Mouse (Mus musculus) MEL (cell line): ENCODE results near the gene Olfr1226.
"Not testable (repeated sequence)": the region's sequence is repeated elsewhere in the genome, so short reads cannot be mapped to it uniquely, and the experiment has no call there.

ENCODE experiments used
- CTCF ChIP-seq, 3 experiments: IDR thresholded peaks in 2 of 3; conservative IDR thresholded peaks in 1 of 3; 2 replicates each; pipeline ENCODE4 v1.5.1; 2011 to 2012; ENCODE audit warnings: low read length in 3 of 3, low read depth in 2 of 3, mild to moderate bottlenecking in 2 of 3, improper control_type of control experiment in 1 of 3, inconsistent platforms in 1 of 3, mixed read lengths in 1 of 3, moderate library complexity in 1 of 3; ENCODE audit not compliant: control insufficient read depth in 1 of 3, insufficient read depth in 1 of 3, poor library complexity in 1 of 3, severe bottlenecking in 1 of 3
- EP300 ChIP-seq, 2 experiments: IDR thresholded peaks; 2 replicates each; pipeline ENCODE4 v1.6.1; 2011; ENCODE audit warnings: improper control_type of control experiment in 2 of 2, low read length in 2 of 2, low read depth in 1 of 2, mild to moderate bottlenecking in 1 of 2
- MAFK ChIP-seq: IDR thresholded peaks from 2 replicates; pipeline ENCODE4 v1.6.1; 2011; ENCODE audit warnings: low read depth, mild to moderate bottlenecking, low read length, improper control_type of control experiment, borderline replicate concordance
- MXI1 ChIP-seq: IDR thresholded peaks from 2 replicates; pipeline ENCODE4 v1.6.1; 2011; ENCODE audit warnings: mild to moderate bottlenecking, low read depth, low read length, improper control_type of control experiment
- MYB ChIP-seq: IDR thresholded peaks from 2 replicates; pipeline ENCODE4 v1.6.1; 2011; ENCODE audit warnings: mild to moderate bottlenecking, low read depth, low read length, improper control_type of control experiment
- POLR2A ChIP-seq, 2 experiments: IDR thresholded peaks; 2 replicates each; pipeline ENCODE4 v1.6.1; 2011 to 2012; ENCODE audit warnings: low read length in 2 of 2, mild to moderate bottlenecking in 2 of 2, control low read depth in 1 of 2, improper control_type of control experiment in 1 of 2, low read depth in 1 of 2, moderate library complexity in 1 of 2; ENCODE audit not compliant: control insufficient read depth in 1 of 2, insufficient read depth in 1 of 2, poor library complexity in 1 of 2
- RAD21 ChIP-seq: IDR thresholded peaks from 2 replicates; pipeline ENCODE4 v1.6.1; 2011; ENCODE audit warnings: mild to moderate bottlenecking, low read depth, low read length, improper control_type of control experiment
- TBP ChIP-seq: IDR thresholded peaks from 2 replicates; pipeline ENCODE4 v1.8.0; 2011; ENCODE audit warnings: low read depth, low read length, improper control_type of control experiment
- USF1 ChIP-seq: IDR thresholded peaks from 2 replicates; pipeline ENCODE4 v1.6.1; 2014; ENCODE audit warnings: low read depth, mild to moderate bottlenecking, inconsistent platforms, low read length, improper control_type of control experiment, moderate library complexity
- ZNF384 ChIP-seq: IDR thresholded peaks from 2 replicates; pipeline ENCODE4 v1.6.1; 2012; ENCODE audit warnings: low read depth, mild to moderate bottlenecking, inconsistent platforms, low read length, improper control_type of control experiment

DNA sequence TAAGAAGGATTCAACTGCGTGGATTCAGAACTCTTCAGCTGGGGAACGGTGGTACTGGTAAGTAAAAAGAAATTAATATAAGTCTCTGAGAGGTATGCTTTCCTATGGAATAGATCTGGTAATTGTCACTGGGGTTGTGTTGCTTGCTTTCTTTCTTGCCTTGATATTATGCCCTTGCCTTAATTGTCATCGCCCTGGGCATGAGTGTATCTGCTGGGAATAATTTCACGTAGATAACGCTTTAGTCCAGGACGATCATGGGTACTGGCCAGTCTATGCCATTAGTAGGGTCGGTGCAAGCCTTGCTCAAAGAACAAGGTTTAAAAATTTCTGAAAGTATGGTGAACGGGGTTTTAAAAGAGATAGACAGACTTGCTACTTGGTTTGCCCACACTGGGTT is 35.9 kb downstream of the Olfr1226 start, which contains the start of gene Olfr1224-ps1:
- not testable (repeated sequence) for TF ChIP-seq CTCF (IDR thresholded peaks at IDR 0.05 in 2 of 3, conservative IDR thresholded peaks at IDR 0.05 in 1 of 3; ENCODE audit: control insufficient read depth in 1 of 3, insufficient read depth in 1 of 3, low read depth in 2 of 3, low read length in 3 of 3, poor library complexity in 1 of 3, severe bottlenecking in 1 of 3); EP300 (IDR thresholded peaks at IDR 0.05; ENCODE audit: low read depth in 1 of 2, low read length in 2 of 2); POLR2A (IDR thresholded peaks at IDR 0.05; ENCODE audit: control insufficient read depth in 1 of 2, insufficient read depth in 1 of 2, low read depth in 1 of 2, low read length in 2 of 2, poor library complexity in 1 of 2); USF1; TBP; RAD21; MYB; MAFK; MXI1; ZNF384
